Mouse (Mus musculus) activated CD4-positive, CD25-positive, alpha-beta regulatory T cell, adult 4 months (primary cell): Measurements from ENCODE around the gene Klk15. TPM values are rescaled to one million over a fixed set of nuclear protein-coding genes. Genes with fewer than 3 reads are reported as not detected.
"Not testable (repeated sequence)": the region's sequence is repeated elsewhere in the genome, so short reads cannot be mapped to it uniquely, and the experiment has no call there.

ENCODE experiments used
- ATAC-seq: one replicate; pipeline ENCODE4 v1.8.0; 2017
- polyA plus RNA-seq, 2 experiments: library from polyadenylated mRNA; unstranded; fragments of 100-300 nt; shearing (Covaris generic); gene quantifications; one replicate each; pipeline ENCODE4 v1.2.1; 2017

The Klk15 gene
- polyA plus RNA-seq, result not detected

GRCm38 (mm10) chr7:43933440-43933839, at the start of gene Klk15:
TSS of gene Klk15 (plus strand) at chr7:43933740.
- ATAC-seq, result no peak

GRCm38 (mm10) chr7:43891365-43891764, 42.2 kb upstream of the Klk15 start:
- ATAC-seq, result no peak

- no peak for ATAC-seq
These were observed 41.8 kb upstream of the Klk15 start for GRCm38 (mm10) chr7:43891788-43892187.

GRCm38 (mm10) chr7:43894836-43895235, 38.7 kb upstream of the Klk15 start:
- no peak for ATAC-seq

GRCm38 (mm10) chr7:43914821-43915220, 18.7 kb upstream of the Klk15 start:
- no peak for ATAC-seq

- no peak for ATAC-seq
These were observed 15.1 kb upstream of the Klk15 start for GRCm38 (mm10) chr7:43918426-43918825.

- ATAC-seq, result no peak
These were observed 14.7 kb upstream of the Klk15 start for GRCm38 (mm10) chr7:43918871-43919270.

- ATAC-seq, result peak; percentile 52
These were observed 13.7 kb upstream of the Klk15 start for GRCm38 (mm10) chr7:43919559-43920451.

GRCm38 (mm10) chr7:43920582-43920981, 13.0 kb upstream of the Klk15 start:
- no peak for ATAC-seq

- no peak for ATAC-seq
These were observed 12.5 kb upstream of the Klk15 start for GRCm38 (mm10) chr7:43921087-43921486.

GRCm38 (mm10) chr7:43921941-43922340, 11.6 kb upstream of the Klk15 start:
- ATAC-seq, result no peak

- ATAC-seq, result no peak
These were observed 7.6 kb upstream of the Klk15 start for GRCm38 (mm10) chr7:43925985-43926384.

- ATAC-seq, result no peak
These were observed 5.0 kb upstream of the Klk15 start for GRCm38 (mm10) chr7:43928521-43928920.

GRCm38 (mm10) chr7:43932337-43932736, 1.2 kb upstream of the Klk15 start:
- ATAC-seq, result no peak

- ATAC-seq, result no peak
These were observed 1.2 kb downstream of the Klk15 start for GRCm38 (mm10) chr7:43934747-43935146.

GRCm38 (mm10) chr7:43936551-43936950, 3.0 kb downstream of the Klk15 start:
- no peak for ATAC-seq

GRCm38 (mm10) chr7:43942293-43942692, 8.8 kb downstream of the Klk15 start:
- not testable (repeated sequence) for ATAC-seq

- ATAC-seq, result no peak
These were observed 11.3 kb downstream of the Klk15 start for GRCm38 (mm10) chr7:43944727-43945264.

- ATAC-seq, result no peak
These were observed 16.8 kb downstream of the Klk15 start, which contains the start of gene Klk1b8 for GRCm38 (mm10) chr7:43950364-43950763. TSS of gene Klk1b8 (plus strand) at chr7:43950664.

GRCm38 (mm10) chr7:43952703-43953102, 19.2 kb downstream of the Klk15 start:
- no peak for ATAC-seq

- no peak for ATAC-seq
These were observed 32.9 kb downstream of the Klk15 start, which contains the start of gene Klk1b1 for GRCm38 (mm10) chr7:43966451-43966850. TSS of gene Klk1b1 (plus strand) at chr7:43966751.

GRCm38 (mm10) chr7:43967058-43967457, 33.5 kb downstream of the Klk15 start:
- no peak for ATAC-seq

- ATAC-seq, result no peak
These were observed 34.1 kb downstream of the Klk15 start for GRCm38 (mm10) chr7:43967612-43968011.

GRCm38 (mm10) chr7:43975761-43976160, 42.2 kb downstream of the Klk15 start, which contains the start of gene Klk1b9:
TSS of gene Klk1b9 (plus strand) at chr7:43976061.
- not testable (repeated sequence) for ATAC-seq
